Mouse (Mus musculus) limb, embryonic 11.5 days (tissue): Measurements from ENCODE around the gene Otud1. TPM values are rescaled to one million over a fixed set of nuclear protein-coding genes. Genes with fewer than 3 reads are reported as not detected.

Source experiments
- ATAC-seq: fragments of 200-750 bp; cut with Nextera tagmentation; 2 replicates; pipeline ENCODE4 v1.8.0; 2017; ENCODE audit warnings: low read depth; ENCODE audit not compliant: insufficient number of reproducible peaks, low FRiP score, low TSS enrichment
- DNase-seq: peaks from one replicate; pipeline ENCODE4 v3.0.0-alpha.2; 2015; ENCODE audit warnings: low spot score
- H3K27ac ChIP-seq: fragments of 300-500 bp; sonication (generic); replicated peaks from 2 replicates; pipeline ENCODE4 v1.5.1; 2014; ENCODE audit warnings: low read depth, mild to moderate bottlenecking, low read length
- H3K27me3 ChIP-seq: fragments of 300-500 bp; sonication (generic); 2 replicates; pipeline ENCODE4 v1.6.1; 2014; ENCODE audit warnings: mild to moderate bottlenecking, low read length, mixed read lengths; ENCODE audit not compliant: control insufficient read depth, insufficient read depth
- H3K36me3 ChIP-seq: fragments of 300-500 bp; sonication (generic); 2 replicates; pipeline ENCODE4 v1.6.1; 2014; ENCODE audit warnings: mild to moderate bottlenecking, low read length, moderate library complexity, mixed read lengths; ENCODE audit not compliant: control insufficient read depth, insufficient read depth
- H3K4me1 ChIP-seq: fragments of 300-500 bp; sonication (generic); 2 replicates; pipeline ENCODE4 v1.6.1; 2014; ENCODE audit warnings: low read length, mixed read lengths; ENCODE audit not compliant: control insufficient read depth, insufficient read depth
- H3K4me2 ChIP-seq: fragments of 300-500 bp; sonication (generic); 2 replicates; pipeline ENCODE4 v1.6.1; 2014; ENCODE audit warnings: low read depth, mild to moderate bottlenecking, moderate library complexity; ENCODE audit not compliant: severe bottlenecking
- H3K4me3 ChIP-seq: fragments of 300-500 bp; sonication (generic); 2 replicates; pipeline ENCODE4 v1.5.1; 2014; ENCODE audit warnings: low read depth, low read length
- H3K9ac ChIP-seq: fragments of 300-500 bp; sonication (generic); 2 replicates; pipeline ENCODE4 v1.6.1; 2014; ENCODE audit warnings: mild to moderate bottlenecking, low read length
- H3K9me3 ChIP-seq: fragments of 300-500 bp; sonication (generic); 2 replicates; pipeline ENCODE4 v1.6.1; 2016; ENCODE audit warnings: low read length; ENCODE audit not compliant: control insufficient read depth
- WGBS: fragments of 180-500 bp; shearing (Covaris S2); extraction: QIAGEN DNeasy Blood & Tissue Kit; methylation state at CpG from one replicate; pipeline ENCODE4 v1.1.7; 2014; 5-methylcytosine and 5-hydroxymethylcytosine counted together
- polyA plus RNA-seq: library from polyadenylated mRNA; unstranded; fragments of >200 nt; fragmentation: Nextera tagmentation; extraction: Ambion mirVana; gene quantifications from 2 replicates; pipeline ENCODE4 v1.2.1, GENCODE M21; 2014

Otud1 gene
- 0.56 and 0.75 TPM in 2 replicates for polyA plus RNA-seq

GRCm38 (mm10) chr2:19657158-19657874 lies at the start of gene Otud1:
TSS of gene Otud1 (plus strand) at chr2:19657752.
- no peaks in the 10 kb centered on the region for H3K36me3 ChIP-seq
- peak within 1 kb of the TSS; percentile 90 for H3K4me2 ChIP-seq
- peak within 1 kb of the TSS; percentile 67 for H3K9ac ChIP-seq
- H3K27ac ChIP-seq, result peak within 1 kb of the TSS; percentile 52; the same call in 1 of the 2 replicates
- DNase-seq, result peak; percentile 97
- no peaks in the 10 kb centered on the region for H3K9me3 ChIP-seq
- ATAC-seq, result peak; percentile 95
- H3K27me3 ChIP-seq, result peaks cover 13% of the 10 kb centered on the region; the same call in 1 of the 2 replicates
- H3K4me1 ChIP-seq, result no peaks in the 10 kb centered on the region
- H3K4me3 ChIP-seq, result peak within 1 kb of the TSS; percentile 55
- under 1% methylated on average over 62 of the region's 62 CpGs for WGBS

GRCm38 (mm10) chr2:19607852-19608251 lies 49.7 kb upstream of the Otud1 start:
- H3K4me1 ChIP-seq, result no peaks in the 10 kb centered on the region
- ATAC-seq (no peak), DNase-seq (no peak)
- H3K36me3 ChIP-seq, result no peaks in the 10 kb centered on the region
- H3K9me3 ChIP-seq, result no peaks in the 10 kb centered on the region
- no peak overlapping the region for H3K27ac ChIP-seq
- no peaks in the 10 kb centered on the region for H3K27me3 ChIP-seq
- no peak overlapping the region for H3K4me2 ChIP-seq
- 89% methylated on average over 1 of the region's 1 CpGs for WGBS
- no peak overlapping the region for H3K9ac ChIP-seq
- no peak overlapping the region for H3K4me3 ChIP-seq

- WGBS, result 86% methylated on average over 3 of the region's 3 CpGs
- Histone ChIP-seq H3K27me3 (no peaks in the 10 kb centered on the region), H3K4me2 (no peak overlapping the region), H3K27ac (no peak overlapping the region), H3K9me3 (no peaks in the 10 kb centered on the region), H3K36me3 (no peaks in the 10 kb centered on the region), H3K9ac (no peak overlapping the region), H3K4me3 (no peak overlapping the region), H3K4me1 (no peaks in the 10 kb centered on the region)
- DNase-seq (no peak), ATAC-seq (no peak)
These were observed 49.0 kb upstream of the Otud1 start for GRCm38 (mm10) chr2:19608410-19609073.

GRCm38 (mm10) chr2:19622041-19622440 lies 35.5 kb upstream of the Otud1 start:
- H3K27me3 ChIP-seq, result no peaks in the 10 kb centered on the region
- H3K9me3 ChIP-seq, result no peaks in the 10 kb centered on the region
- H3K27ac ChIP-seq, result no peak overlapping the region
- H3K4me1 ChIP-seq, result no peaks in the 10 kb centered on the region
- no peak for DNase-seq
- no peak overlapping the region for H3K4me3 ChIP-seq
- 76% methylated on average over 1 of the region's 1 CpGs for WGBS
- H3K4me2 ChIP-seq, result no peak overlapping the region
- no peaks in the 10 kb centered on the region for H3K36me3 ChIP-seq
- no peak overlapping the region for H3K9ac ChIP-seq
- no peak for ATAC-seq

- H3K36me3 ChIP-seq, result no peaks in the 10 kb centered on the region
- ATAC-seq (no peak), DNase-seq (no peak)
- H3K9ac ChIP-seq, result no peak overlapping the region
- no peak overlapping the region for H3K27ac ChIP-seq
- 85% methylated on average over 6 of the region's 6 CpGs for WGBS
- H3K9me3 ChIP-seq, result no peaks in the 10 kb centered on the region
- no peak overlapping the region for H3K4me2 ChIP-seq
- H3K27me3 ChIP-seq, result no peaks in the 10 kb centered on the region
- H3K4me1 ChIP-seq, result no peaks in the 10 kb centered on the region
- no peak overlapping the region for H3K4me3 ChIP-seq
These were observed 30.5 kb upstream of the Otud1 start for GRCm38 (mm10) chr2:19627044-19627443.

- Histone ChIP-seq H3K9ac (no peak overlapping the region), H3K4me2 (no peak overlapping the region), H3K27me3 (no peaks in the 10 kb centered on the region), H3K27ac (no peak overlapping the region), H3K4me1 (no peaks in the 10 kb centered on the region), H3K4me3 (no peak overlapping the region), H3K36me3 (no peaks in the 10 kb centered on the region), H3K9me3 (no peaks in the 10 kb centered on the region)
- WGBS, result 84% methylated on average over 4 of the region's 4 CpGs
- no peak for ATAC-seq
- DNase-seq, result no peak
These were observed 29.5 kb upstream of the Otud1 start for GRCm38 (mm10) chr2:19627920-19628608.

GRCm38 (mm10) chr2:19630544-19630943 lies 27.0 kb upstream of the Otud1 start:
- Histone ChIP-seq H3K9me3 (no peaks in the 10 kb centered on the region), H3K4me2 (no peak overlapping the region), H3K9ac (no peak overlapping the region), H3K4me1 (no peaks in the 10 kb centered on the region), H3K27ac (no peak overlapping the region), H3K4me3 (no peak overlapping the region), H3K27me3 (no peaks in the 10 kb centered on the region), H3K36me3 (no peaks in the 10 kb centered on the region)
- 88% methylated on average over 1 of the region's 1 CpGs for WGBS
- no peak for ATAC-seq
- no peak for DNase-seq

GRCm38 (mm10) chr2:19633406-19633920 lies 24.1 kb upstream of the Otud1 start:
- Histone ChIP-seq H3K27ac (no peak overlapping the region), H3K9me3 (no peaks in the 10 kb centered on the region), H3K4me1 (no peaks in the 10 kb centered on the region), H3K36me3 (no peaks in the 10 kb centered on the region), H3K4me3 (no peak overlapping the region), H3K9ac (no peak overlapping the region), H3K4me2 (no peak overlapping the region), H3K27me3 (no peaks in the 10 kb centered on the region)
- WGBS, result 83% methylated on average over 2 of the region's 2 CpGs
- ATAC-seq (no peak), DNase-seq (no peak)
